Mouse (Mus musculus) cerebellum, postnatal 36 days (tissue): ENCODE results near the gene Nkx2-1.

Source experiments
- DNase-seq, 2 experiments: peaks; one replicate each; pipeline ENCODE4 v3.0.0; 2021 to 2022; ENCODE audit warnings: mixed read lengths in 2 of 2

The Nkx2-1 gene

DNA sequence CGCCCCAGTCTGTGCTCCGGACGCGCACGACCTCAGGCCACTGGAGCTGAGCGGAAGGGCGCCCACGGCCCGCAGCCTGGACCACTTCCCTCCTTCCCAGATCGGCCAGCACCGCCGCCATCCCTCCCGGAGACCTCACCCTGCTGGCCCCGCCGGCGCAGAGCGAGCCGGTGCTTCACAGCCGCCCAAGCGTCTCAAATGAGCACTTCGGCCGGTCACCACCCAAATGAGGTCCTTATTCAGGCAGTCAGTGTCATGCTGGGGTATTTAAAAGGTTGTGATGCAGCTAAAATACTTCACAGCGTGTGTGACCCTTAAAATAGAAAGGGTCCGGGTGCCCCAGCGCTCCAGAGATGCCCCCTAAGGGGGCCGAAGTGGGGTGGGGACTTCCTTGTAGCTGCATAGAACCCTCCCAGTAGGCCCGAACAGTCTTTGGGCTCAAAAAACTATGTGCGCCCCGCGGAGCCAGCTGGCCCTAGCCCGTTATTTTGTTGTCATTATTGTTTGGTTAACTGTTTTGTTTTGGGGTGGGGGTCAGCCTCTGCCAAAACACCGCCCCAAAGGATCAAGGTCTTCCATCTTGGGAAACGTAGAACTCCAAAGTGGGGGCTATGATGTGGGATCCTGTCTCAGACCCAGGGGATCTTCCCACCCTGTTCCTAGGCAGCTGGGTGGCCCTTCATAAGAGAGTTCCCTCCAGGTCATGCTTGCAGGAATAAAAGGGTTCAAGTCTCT lies 15.4 kb downstream of the Nkx2-1 start:
- no peak for DNase-seq

DNA sequence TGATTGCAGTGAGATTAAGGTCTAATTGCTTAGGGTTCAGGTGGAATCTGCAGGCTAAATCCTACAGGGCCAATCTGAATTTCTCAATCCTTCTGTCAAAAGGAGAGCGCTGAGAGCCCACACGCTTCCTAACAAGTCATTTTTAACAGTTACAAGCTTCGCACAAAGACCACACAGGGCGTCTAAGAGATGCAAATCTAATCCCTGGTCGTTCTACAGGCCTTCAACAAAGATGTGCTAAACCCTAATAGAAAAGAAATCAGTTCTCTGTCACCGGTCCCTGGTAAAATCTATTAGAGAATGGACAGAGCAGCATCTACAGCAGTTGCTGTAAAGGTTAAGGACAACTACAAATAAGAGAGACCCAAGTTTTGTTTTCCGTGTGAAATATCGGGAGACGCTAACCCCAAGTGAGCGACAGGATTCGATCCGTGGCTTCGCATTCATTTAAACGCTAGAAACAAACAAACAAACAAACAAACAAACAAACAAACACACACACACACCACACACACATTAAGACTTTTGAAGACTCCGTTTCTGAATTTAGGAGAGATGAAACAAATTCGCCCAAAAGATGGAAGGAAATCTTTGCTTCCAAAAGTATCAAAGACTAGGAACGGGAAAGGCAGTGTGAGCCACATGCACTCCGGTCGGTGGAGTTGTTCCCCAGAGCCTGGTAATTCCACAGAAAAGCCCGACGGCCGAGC lies 16.2 kb downstream of the Nkx2-1 start:
- DNase-seq = no peak

DNA sequence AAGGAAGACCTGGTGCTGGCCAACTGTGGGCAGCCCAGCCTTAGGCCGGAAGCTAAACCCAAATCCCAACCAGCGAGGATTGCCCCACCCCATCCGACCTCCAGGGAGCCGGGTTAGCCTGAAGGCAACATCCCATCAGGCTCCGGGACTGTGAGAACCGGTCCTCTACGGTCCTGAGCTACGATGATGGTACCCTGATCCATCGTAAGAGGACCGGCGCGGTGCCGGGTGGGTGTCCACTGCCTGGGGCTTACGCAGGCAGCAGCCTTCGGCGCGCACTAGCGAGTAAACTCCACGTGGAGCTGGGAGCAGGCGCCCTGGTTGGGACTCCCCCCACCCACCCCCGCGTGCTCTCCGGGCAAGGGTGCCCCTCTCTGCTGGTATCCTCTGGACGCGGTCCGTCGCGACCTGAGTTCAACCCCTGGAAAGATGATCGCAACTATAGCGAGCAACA lies 16.9 kb downstream of the Nkx2-1 start:
- no peak for DNase-seq

DNA sequence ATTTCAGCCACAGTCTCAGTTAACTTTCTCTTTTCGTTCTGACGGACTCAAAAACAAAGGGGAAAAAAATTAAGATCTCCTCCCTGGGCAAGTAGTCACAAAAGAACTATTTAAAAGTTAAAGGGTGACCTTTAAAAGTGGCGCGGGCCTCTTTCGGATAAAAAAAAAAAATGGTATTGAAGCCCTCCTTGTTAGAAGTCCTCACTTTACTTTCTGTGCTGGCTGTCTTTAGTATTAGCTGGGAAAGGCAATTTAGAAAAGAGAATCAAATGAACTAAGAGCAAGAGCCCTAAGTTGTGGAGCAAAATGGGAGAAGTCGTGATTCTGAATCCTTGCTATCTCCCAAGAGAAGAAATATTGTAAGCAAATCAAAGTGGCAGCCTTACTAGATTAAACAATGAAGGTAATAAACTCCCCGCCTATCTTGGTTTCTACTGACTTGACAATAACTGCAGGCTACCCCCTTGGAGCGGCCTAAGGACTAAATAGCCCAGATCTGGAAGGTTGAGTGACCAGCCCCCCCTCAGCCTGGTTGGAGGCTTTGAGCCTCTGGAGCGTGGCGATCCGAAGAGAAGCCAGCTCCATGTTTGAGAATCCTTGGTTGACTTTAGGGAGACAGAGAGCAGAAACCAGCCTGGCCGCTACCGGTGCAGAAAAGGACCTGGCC lies 17.5 kb downstream of the Nkx2-1 start:
- no peak for DNase-seq

DNA sequence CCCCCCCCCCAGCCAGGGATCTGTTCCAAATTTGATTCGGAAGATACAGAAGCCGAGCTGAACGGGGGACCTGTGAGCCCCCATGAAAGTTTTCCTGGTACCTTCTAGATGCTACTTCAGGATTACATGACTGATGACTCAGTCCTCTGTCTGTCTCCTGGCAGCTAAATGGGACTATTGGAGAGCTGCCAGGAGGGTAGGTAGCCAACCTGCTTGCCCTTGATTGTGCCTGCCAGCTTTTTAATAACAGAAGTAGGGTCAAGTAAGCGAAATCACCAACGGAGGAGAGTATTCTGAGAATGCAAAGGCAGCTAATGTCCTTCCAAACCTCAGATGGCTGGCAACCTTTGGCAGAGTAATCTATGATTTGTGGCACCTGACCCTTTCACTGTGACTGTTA lies 18.5 kb downstream of the Nkx2-1 start:
- DNase-seq = no peak

DNA sequence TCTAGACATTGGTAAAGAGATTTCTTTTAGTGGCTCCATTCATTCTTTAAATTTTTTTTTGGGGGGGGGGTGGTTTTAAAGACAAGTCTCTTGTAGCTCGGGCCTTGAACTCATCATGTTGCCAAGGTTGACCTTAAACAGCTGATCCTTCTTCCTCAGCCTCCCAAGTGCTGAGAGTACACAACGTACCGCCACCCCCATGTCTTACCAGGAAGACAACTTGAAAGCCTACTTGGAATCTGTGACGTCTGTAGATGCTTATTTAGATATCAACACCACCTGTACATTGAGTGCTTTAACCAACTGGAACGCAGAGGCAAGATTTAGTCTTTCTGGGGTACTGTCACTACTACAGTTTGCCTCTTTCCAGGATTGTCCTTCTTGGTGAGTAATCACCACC lies 21.9 kb downstream of the Nkx2-1 start:
- DNase-seq = no peak

DNA sequence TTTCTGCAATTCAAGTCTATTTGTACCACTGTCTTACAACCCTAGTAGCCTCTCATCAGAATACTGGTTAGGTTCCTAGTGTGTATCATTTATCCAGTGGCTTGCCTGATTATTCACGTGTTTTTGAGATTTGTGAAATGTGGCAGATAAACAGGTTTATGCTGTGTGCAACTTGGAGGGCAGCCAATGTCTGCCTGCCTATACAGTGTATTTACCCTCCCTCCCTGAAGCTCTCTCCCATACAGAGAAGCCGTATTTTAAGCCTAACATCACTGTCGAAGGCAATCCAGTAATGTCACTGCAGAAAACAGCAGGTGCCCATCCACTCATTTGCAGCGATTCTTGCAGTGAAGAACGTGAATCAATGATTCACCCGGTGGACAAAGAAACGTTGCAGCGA lies 28.3 kb downstream of the Nkx2-1 start:
- no peak for DNase-seq

DNA sequence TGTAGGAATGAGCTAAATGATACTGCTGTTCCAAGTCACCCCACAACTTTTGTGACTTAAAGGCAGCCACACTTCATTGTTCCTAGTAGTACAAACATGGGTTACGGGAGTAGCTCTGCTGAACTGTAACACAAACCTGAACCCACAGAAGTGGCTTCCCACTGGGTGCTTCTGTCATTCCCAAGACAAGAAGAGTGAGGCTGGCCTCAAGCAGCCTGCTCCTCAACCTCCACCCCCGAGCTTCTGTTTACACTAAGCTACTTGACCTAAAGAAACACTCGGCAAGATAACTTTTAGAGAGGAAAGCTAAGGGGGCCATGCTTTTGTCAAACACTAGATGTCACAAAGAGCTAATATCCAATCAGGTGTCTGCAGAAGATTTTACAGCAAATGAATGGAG lies 49.7 kb downstream of the Nkx2-1 start:
- no peak for DNase-seq

DNA sequence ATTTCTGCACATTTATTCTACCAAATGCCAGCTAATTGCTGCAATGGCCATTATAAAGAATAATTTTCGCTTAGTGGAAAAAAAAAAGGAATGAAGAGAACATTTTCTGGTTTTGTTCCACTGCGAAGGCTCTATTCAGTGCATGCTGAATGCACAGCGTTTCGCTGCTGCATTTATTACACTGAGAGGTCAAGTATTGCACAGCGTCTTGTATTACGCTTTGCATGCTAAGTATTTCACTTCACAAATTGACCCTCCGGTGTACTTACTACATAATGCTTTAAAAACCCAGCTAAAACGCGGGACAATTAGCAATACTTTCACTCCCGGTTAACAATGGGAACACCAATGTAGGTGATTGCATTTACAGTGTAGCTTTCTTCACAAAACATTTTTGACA lies 54.1 kb downstream of the Nkx2-1 start:
- no peak for DNase-seq
